Mouse (Mus musculus) heart, adult 9 months (tissue): ENCODE results near the gene D11Wsu47e.

Experiments
- DNase-seq, 2 experiments: peaks; one replicate each; pipeline ENCODE4 v3.0.0; 2022; ENCODE audit warnings: low spot score in 2 of 2

The D11Wsu47e gene

DNA sequence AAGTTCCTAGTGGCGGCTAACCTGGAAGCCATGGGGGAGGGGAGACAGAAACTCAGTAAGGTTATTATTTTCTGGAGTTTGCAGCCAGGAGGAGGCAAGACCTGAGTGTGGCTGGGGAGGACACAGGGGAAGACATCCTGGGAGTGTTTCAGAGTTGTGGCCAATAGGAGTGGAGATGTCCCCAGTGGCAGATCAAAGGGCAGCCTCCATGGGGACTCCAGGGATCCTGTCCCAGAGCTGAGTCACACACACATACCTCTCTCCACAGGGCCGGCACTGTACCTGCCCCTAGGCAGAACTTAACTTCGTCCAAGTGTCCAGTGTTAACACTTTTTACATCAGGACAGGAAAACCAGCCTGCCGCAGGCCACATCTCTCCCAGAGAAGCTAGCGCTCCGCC is 50.9 kb downstream of the D11Wsu47e start:
- DNase-seq, result no peak

DNA sequence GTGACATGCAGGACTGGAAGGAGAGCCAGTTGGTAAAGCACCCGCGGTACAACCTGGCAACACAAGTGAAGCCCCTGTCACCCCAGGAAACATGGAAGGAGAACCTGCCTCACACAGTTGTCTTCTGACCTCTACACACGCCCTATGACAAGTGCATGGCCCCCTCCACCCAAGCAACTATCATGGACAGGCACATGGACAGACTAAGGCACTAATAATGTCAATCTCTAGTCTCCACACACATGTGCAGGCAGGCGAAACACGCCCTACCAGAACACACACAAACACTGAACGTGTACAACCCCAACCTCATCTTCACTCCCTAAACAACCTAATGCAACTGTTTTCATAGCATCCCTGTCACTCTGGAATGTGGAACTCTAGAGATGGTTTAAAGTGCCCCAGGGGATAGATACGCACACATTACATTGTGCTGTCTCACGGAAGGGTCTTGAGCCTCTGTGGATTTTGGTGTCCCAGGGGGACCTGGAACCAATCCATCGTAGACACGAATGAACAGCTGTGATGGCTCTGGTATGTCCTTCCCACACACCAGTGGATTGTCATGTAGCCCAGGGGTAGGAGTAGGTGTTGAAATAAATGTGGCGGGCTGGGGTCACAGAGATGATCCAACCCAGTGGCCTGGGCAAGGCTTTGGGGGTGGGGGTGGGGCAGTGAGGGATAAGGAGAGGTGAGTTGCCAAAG is 52.8 kb downstream of the D11Wsu47e start:
- no peak for DNase-seq

DNA sequence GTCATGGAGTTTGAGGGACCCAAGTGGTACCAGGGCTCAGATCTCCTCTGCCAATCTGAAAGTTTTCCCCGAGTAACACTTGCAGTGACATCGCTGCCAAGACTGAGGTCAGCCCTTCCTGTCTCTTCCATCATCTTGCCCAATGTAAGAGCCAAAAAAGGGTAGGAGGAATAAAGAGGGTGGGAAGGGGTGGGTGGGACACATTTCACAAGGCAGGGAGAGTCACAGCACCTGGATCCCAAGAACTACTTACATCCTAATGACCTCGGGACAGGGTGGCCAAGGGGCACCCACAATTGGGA is 53.3 kb downstream of the D11Wsu47e start:
- no peak for DNase-seq

DNA sequence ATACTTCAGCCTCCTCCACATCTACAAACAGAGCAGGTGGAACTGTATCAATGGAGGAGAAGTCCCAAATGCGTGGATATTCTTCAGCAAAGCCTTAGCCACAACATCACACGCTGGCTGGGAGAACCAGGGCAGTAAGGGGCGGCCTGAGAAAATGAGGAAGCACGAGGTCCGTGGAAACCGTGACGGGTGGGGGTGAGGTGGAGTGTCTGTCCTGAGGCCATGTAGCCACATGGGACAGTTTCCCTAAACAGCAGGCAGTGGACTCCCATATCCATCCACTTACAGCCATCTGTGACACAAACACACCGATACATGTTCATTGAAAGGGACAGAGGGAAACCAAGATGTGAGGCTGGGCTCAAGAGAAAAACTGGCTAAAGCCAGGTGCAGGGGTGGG is 53.7 kb downstream of the D11Wsu47e start:
- DNase-seq, result no peak

- DNase-seq, result no peak
These were observed 55.0 kb downstream of the D11Wsu47e start for GRCm38 (mm10) chr11:113739213-113739612.

DNA sequence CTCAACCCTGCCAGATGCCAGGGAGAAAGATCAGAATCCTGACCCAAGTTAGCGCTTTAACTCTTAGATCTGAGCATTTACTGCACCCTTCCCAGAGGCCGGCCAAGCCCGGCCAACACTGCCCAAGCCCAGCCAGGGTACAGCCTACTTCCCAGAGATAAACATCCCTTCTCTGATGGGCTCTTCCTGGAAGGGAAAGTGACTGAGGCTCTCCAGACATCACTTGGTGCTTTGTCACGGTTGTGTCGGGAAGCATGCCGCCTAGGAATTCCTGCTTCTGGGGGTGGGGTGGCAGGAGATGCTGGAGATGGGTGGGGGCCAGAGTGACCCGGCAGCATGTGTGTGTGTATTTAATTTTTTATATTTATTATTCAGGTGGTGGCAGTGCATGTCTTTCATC is 55.9 kb downstream of the D11Wsu47e start:
- no peak for DNase-seq

DNA sequence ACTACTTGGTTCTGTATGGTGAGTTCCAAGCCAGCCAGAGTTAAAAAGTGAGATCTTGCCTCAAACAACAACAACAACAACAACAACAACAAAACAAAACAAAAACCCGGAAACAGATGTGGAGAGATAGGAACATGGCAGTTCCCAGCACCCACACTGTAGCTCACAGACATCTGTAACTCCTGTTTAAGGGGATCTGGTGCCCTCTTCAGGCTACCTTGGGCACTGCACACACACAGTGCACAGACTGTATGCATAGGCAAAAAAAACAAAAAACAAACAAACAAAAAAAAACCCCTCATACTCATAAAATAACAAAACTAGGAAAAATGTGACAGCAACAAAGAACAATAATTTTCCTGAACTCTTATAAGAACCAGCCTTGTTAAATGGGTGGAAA is 58.8 kb downstream of the D11Wsu47e start:
- DNase-seq, result no peak
